Mouse (Mus musculus): ENCODE results near the gene Dusp7. TPM values are rescaled to one million over a fixed set of nuclear protein-coding genes. Genes with fewer than 3 reads are reported as not detected.

Gene Dusp7
- polyA plus RNA-seq, 1 experiment, result 17.4 TPM

DNA sequence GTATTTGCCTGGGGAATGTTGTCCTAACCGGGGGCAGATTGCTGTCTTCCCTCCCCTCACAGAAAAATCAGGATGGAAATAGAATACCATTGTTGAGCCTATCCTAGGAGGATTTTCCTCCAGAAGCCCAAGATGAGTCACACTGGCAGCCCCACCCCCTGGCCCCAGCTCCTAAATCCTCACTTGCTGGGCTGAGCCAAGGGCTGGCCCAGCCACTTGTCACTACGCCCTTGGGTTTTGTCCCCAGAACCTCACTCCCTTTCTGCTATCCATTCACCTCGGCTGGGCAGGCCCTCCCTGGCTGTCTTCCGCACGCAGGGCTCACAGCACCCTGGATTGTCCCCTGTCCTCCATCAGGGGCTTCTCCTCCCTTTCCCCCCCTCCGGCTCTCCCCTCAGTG, 23.3 kb upstream of the Dusp7 start:
- TF ChIP-seq GATA1 (IDR thresholded peaks at IDR 0.05; ENCODE audit: low read length), result no peak

GRCm38 (mm10) chr9:106345630-106346029, 22.8 kb upstream of the Dusp7 start:
- no peak for TF ChIP-seq GATA1 (IDR thresholded peaks at IDR 0.05; ENCODE audit: low read length)

- no peak for TF ChIP-seq GATA1 (IDR thresholded peaks at IDR 0.05; ENCODE audit: low read length)
These were observed 20.2 kb upstream of the Dusp7 start for GRCm38 (mm10) chr9:106348281-106348680.

DNA sequence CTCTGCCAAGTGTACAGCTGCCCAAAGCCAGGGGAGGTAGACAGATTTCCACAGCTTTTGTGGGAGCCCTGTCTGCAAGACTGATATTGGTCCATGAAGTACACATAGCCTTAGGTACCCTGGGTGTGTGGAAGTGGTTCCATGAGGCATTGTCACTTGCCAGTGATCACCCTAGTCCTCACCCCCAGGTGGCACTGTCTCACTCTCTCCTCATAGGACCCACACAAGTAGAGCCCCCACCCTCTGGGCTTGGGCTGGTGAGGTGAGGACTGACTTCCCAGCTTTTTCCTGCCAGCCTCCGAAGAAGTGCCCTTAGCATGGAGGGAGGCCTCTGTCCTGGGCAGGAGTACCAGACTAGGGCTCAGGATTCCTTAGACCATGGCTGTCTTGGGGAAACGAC, 19.4 kb upstream of the Dusp7 start:
- no peak for TF ChIP-seq GATA1 (IDR thresholded peaks at IDR 0.05; ENCODE audit: low read length)

DNA sequence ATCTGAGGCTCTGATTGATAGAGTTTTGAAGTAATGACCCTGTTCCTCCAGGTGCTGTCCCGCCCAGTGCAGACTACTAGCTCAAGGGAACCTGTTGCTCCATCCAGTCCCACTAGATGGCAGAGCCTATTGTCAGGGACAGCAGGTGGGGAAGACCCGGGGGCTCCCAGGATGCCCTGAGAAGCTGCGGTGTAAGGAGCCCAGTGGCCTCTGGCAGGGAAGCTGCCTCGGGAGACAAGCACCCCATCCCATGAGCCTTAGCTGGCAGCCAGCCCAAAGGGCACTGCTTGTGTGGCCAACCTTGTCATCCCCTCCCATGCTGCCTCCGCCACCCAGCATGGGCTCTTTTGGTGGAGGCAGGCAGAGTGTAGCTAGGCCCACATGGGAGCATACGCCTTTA, 17.3 kb upstream of the Dusp7 start:
- TF ChIP-seq GATA1 (IDR thresholded peaks at IDR 0.05; ENCODE audit: low read length), result no peak

GRCm38 (mm10) chr9:106353779-106354178, 14.7 kb upstream of the Dusp7 start:
- no peak for TF ChIP-seq GATA1 (IDR thresholded peaks at IDR 0.05; ENCODE audit: low read length)

GRCm38 (mm10) chr9:106354810-106355209, 13.6 kb upstream of the Dusp7 start:
- no peak for TF ChIP-seq GATA1 (IDR thresholded peaks at IDR 0.05; ENCODE audit: low read length)

DNA sequence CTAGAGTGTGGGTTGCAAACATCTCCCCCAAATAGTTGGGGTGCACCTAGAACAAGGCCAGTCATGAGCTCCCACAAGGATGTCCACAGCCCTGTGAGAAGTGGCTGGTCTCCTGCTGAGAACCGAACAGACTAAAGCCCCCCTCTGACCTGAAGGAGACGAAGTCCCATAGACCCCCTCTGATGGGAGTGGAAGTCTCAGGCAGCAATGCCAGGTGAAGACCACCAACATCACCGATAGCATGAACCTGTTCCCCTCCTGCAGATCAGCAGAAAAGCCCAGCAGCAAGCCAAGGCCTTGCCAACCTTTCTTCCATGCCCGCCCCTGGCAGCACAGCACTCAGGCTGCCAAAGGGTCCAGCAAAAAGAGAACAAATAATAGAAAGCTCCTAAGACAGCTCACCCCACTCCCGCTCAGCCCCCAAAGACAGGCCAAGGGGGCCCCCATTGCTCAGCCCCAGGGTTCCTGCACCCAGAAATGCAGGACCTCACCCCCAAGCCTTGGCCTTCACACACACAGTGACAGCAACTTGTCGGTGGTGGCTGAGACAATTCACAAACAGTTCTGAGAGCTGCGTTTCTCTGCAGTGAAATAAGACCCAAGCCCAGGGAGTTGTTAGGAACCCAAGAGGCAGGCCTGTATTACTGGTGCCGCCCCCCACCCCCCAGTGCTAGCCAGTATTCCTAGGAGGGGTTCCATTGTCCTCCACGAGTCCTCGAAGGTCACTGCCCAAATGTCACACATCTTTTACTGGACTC, 13.0 kb upstream of the Dusp7 start:
- no peak for TF ChIP-seq GATA1 (IDR thresholded peaks at IDR 0.05; ENCODE audit: low read length)

- no peak for TF ChIP-seq GATA1 (IDR thresholded peaks at IDR 0.05; ENCODE audit: low read length)
These were observed 12.5 kb upstream of the Dusp7 start for GRCm38 (mm10) chr9:106355975-106356286.

- TF ChIP-seq GATA1 (IDR thresholded peaks at IDR 0.05; ENCODE audit: low read length), result no peak
These were observed 12.0 kb upstream of the Dusp7 start for GRCm38 (mm10) chr9:106356323-106356844.

DNA sequence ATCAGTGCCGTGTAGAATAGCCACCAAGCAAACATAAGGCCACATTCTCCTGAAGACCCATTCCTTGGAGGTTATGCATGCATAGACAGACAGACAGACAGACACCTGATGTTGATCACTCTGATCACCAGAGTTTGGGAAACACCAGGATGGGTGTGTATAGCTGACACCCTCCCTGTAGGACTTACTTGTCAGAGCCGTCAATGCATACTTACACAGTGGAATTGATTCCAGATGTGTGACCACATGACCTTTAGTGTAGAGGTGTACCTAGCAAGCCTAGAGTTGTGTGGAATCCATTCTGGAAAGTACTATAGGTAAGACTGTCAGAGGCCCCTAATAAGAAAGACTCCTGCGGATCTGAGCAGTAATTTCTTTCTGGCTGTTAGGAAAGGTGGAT, 11.3 kb upstream of the Dusp7 start:
- no peak for TF ChIP-seq GATA1 (IDR thresholded peaks at IDR 0.05; ENCODE audit: low read length)

GRCm38 (mm10) chr9:106359297-106359696, 9.1 kb upstream of the Dusp7 start:
- TF ChIP-seq GATA1 (IDR thresholded peaks at IDR 0.05; ENCODE audit: low read length), result no peak

DNA sequence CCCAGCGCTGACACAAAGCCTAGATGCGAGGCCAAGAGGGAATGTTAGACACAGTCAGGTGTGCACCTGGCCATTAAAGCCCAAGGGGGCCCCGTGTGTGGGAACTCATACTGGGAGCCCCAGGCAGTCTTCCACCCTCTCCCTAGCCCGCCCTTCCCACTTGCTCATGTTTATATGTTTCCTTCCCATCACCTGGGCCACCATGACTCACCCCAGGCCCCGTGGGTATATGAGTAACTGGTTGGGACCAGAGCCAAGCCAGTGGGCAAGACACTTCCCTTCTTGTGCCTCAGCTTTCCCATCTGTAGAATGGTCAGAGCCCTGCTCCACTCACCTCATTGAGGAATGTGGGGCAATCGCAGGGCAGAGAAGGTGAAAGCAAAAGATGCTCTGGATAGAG, 7.3 kb upstream of the Dusp7 start:
- TF ChIP-seq GATA1 (IDR thresholded peaks at IDR 0.05; ENCODE audit: low read length), result no peak

- no peak for TF ChIP-seq GATA1 (IDR thresholded peaks at IDR 0.05; ENCODE audit: low read length)
These were observed 3.1 kb upstream of the Dusp7 start for GRCm38 (mm10) chr9:106365333-106365732.

- no peak for TF ChIP-seq GATA1 (IDR thresholded peaks at IDR 0.05; ENCODE audit: low read length)
These were observed 2.2 kb upstream of the Dusp7 start for GRCm38 (mm10) chr9:106366188-106366587.

GRCm38 (mm10) chr9:106367001-106367400, 1.4 kb upstream of the Dusp7 start:
- TF ChIP-seq GATA1 (IDR thresholded peaks at IDR 0.05; ENCODE audit: low read length), result no peak

- TF ChIP-seq GATA1 (IDR thresholded peaks at IDR 0.05; ENCODE audit: low read length), result no peak
These were observed 780 bp upstream of the Dusp7 start for GRCm38 (mm10) chr9:106367592-106368111.
